Mouse (Mus musculus) MEL (cell line): ENCODE measurements at regions not wholly inside any gene's neighbourhood (a gene's known extent, or its start where the extent isn't known, plus 50 kb on each side); places are given as distances from the start of the nearest gene placed in this dataset.
A peak's percentile ranks its signal among the peaks of the same experiment; 100 is the strongest.

Experiments used
- DNase-seq: peaks from one replicate; pipeline ENCODE4 v3.0.0; 2011; ENCODE audit warnings: low read depth, low spot score
- H3K27ac ChIP-seq: 2 replicates; pipeline ENCODE4 v1.5.1; 2012; ENCODE audit warnings: low read depth, mild to moderate bottlenecking, control low read depth, low read length, moderate library complexity; ENCODE audit not compliant: control insufficient read depth
- H3K27me3 ChIP-seq, 2 experiments: fragments of 150-350 bp in 1 of 2; sonication (generic) in 1 of 2; 2 replicates each; pipeline ENCODE4 v1.6.1; 2012; ENCODE audit warnings: low read length in 2 of 2, mild to moderate bottlenecking in 2 of 2, improper control_type of control experiment in 1 of 2, moderate library complexity in 1 of 2; ENCODE audit not compliant: insufficient read depth in 2 of 2, control insufficient read depth in 1 of 2
- H3K36me3 ChIP-seq, 2 experiments: 2 replicates each; pipeline ENCODE4 v1.6.1; 2012 to 2014; ENCODE audit warnings: low read length in 2 of 2, improper control_type of control experiment in 1 of 2, inconsistent platforms in 1 of 2, mild to moderate bottlenecking in 1 of 2; ENCODE audit not compliant: insufficient read depth in 2 of 2, control insufficient read depth in 1 of 2
- H3K4me1 ChIP-seq, 2 experiments: fragments of 150-350 bp in 1 of 2; sonication (generic) in 1 of 2; 2 replicates each; pipeline ENCODE4 v1.6.1; 2012; ENCODE audit warnings: low read length in 2 of 2, improper control_type of control experiment in 1 of 2, mild to moderate bottlenecking in 1 of 2; ENCODE audit not compliant: insufficient read depth in 2 of 2, control insufficient read depth in 1 of 2
- H3K4me3 ChIP-seq, 2 experiments: fragments of 150-350 bp in 1 of 2; sonication (generic) in 1 of 2; 2 replicates each; pipeline ENCODE4 v1.5.1; 2012; ENCODE audit warnings: low read depth in 2 of 2, low read length in 2 of 2, mild to moderate bottlenecking in 2 of 2, moderate library complexity in 2 of 2, control low read depth in 1 of 2, improper control_type of control experiment in 1 of 2; ENCODE audit not compliant: control insufficient read depth in 1 of 2, insufficient read depth in 1 of 2
- H3K79me2 ChIP-seq: 2 replicates; pipeline ENCODE4 v1.6.1; 2012; ENCODE audit warnings: mild to moderate bottlenecking, low read length, moderate library complexity; ENCODE audit not compliant: control insufficient read depth, poor library complexity, insufficient read depth
- H3K9ac ChIP-seq: 2 replicates; pipeline ENCODE4 v1.6.1; 2012; ENCODE audit warnings: low read depth, mild to moderate bottlenecking, control low read depth, low read length, moderate library complexity; ENCODE audit not compliant: control insufficient read depth, poor library complexity, severe bottlenecking
- H3K9me3 ChIP-seq: fragments of 150-350 bp; sonication (generic); replicated peaks from 2 replicates; pipeline ENCODE4 v1.6.1; 2012; ENCODE audit warnings: mild to moderate bottlenecking, low read length, improper control_type of control experiment, moderate library complexity; ENCODE audit not compliant: insufficient read depth
- CHD1 ChIP-seq: IDR thresholded peaks from 2 replicates; pipeline ENCODE4 v1.6.1; 2012; ENCODE audit warnings: low read depth, mild to moderate bottlenecking, inconsistent platforms, low read length, improper control_type of control experiment
- ELF1 ChIP-seq: IDR thresholded peaks from 2 replicates; pipeline ENCODE4 v1.6.1; 2014; ENCODE audit warnings: low read depth, mild to moderate bottlenecking, inconsistent platforms, low read length, improper control_type of control experiment, moderate library complexity
- MAZ ChIP-seq: IDR thresholded peaks from 2 replicates; pipeline ENCODE4 v1.6.1; 2012; ENCODE audit warnings: low read depth, mild to moderate bottlenecking, inconsistent platforms, low read length, improper control_type of control experiment
- POLR2AphosphoS5 ChIP-seq: IDR thresholded peaks from 2 replicates; pipeline ENCODE4 v1.6.1; 2012; ENCODE audit warnings: low read depth, borderline replicate concordance, mild to moderate bottlenecking, inconsistent platforms, low read length, moderate library complexity, mixed read lengths
- RCOR1 ChIP-seq: IDR thresholded peaks from 2 replicates; pipeline ENCODE4 v1.6.1; 2012; ENCODE audit warnings: low read depth, mild to moderate bottlenecking, inconsistent platforms, low read length, improper control_type of control experiment
- TCF12 ChIP-seq: IDR thresholded peaks from 2 replicates; pipeline ENCODE4 v1.6.1; 2014; ENCODE audit warnings: low read depth, mild to moderate bottlenecking, inconsistent platforms, low read length, improper control_type of control experiment, moderate library complexity
- USF1 ChIP-seq: IDR thresholded peaks from 2 replicates; pipeline ENCODE4 v1.6.1; 2014; ENCODE audit warnings: low read depth, mild to moderate bottlenecking, inconsistent platforms, low read length, improper control_type of control experiment, moderate library complexity
- ZNF384 ChIP-seq: IDR thresholded peaks from 2 replicates; pipeline ENCODE4 v1.6.1; 2012; ENCODE audit warnings: low read depth, mild to moderate bottlenecking, inconsistent platforms, low read length, improper control_type of control experiment

- DNase-seq = peak; percentile 4
- H3K9me3 ChIP-seq = no peaks in the 10 kb centered on the region
- H3K4me3 ChIP-seq = no peak overlapping the region
Observed at GRCm38 (mm10) chrX:15598428-15598827, 924.2 kb upstream of the Cypt1 start.

More at GRCm38 (mm10) chrX:15598428-15598827, 924.2 kb upstream of the Cypt1 start:
- H3K27ac ChIP-seq = no peak overlapping the region
- no peaks in the 10 kb centered on the region for H3K79me2 ChIP-seq
- 0 out of 4 replicates have a peak, but pooled peaks cover 0 to 2% of the 10 kb centered on the region in 2 experiments for H3K4me1 ChIP-seq
- no peak for TF ChIP-seq USF1
- TF ChIP-seq ELF1 = no peak
- TF ChIP-seq ZNF384 = no peak
- TF ChIP-seq MAZ = no peak
- no peak for TF ChIP-seq RCOR1
- TF ChIP-seq TCF12 = no peak
- TF ChIP-seq CHD1 = no peak
- TF ChIP-seq POLR2AphosphoS5 = no peak
- no peaks in the 10 kb centered on the region for H3K27me3 ChIP-seq
- H3K9ac ChIP-seq = no peak overlapping the region
- no peaks in the 10 kb centered on the region; a peak in 1 of 4 replicates for H3K36me3 ChIP-seq
